Mouse (Mus musculus): ENCODE results near the gene AW011738.

Gene AW011738

GRCm38 (mm10) chr4:156197829-156198205, 5.3 kb upstream of the AW011738 start:
- DNase-seq (ENCODE audit: low read depth, low spot score) = peak; percentile 92

GRCm38 (mm10) chr4:156200623-156201475, 2.3 kb upstream of the AW011738 start, which contains the start of gene Isg15:
Gene Isg15 (minus strand): TSS chr4:156200818.
- DNase-seq (ENCODE audit: low read depth, low spot score) = no peak

GRCm38 (mm10) chr4:156202462-156202893, 626 bp upstream of the AW011738 start:
- no peak for DNase-seq (ENCODE audit: low read depth, low spot score)

- peak; percentile 55 for DNase-seq (ENCODE audit: low read depth, low spot score)
Observed at GRCm38 (mm10) chr4:156203413-156204131, 468 bp downstream of the AW011738 start.

- no peak for DNase-seq (ENCODE audit: low read depth, low spot score)
Observed at GRCm38 (mm10) chr4:156208872-156209271, 5.8 kb downstream of the AW011738 start.

GRCm38 (mm10) chr4:156209963-156210635, 7.0 kb downstream of the AW011738 start:
- no peak for DNase-seq (ENCODE audit: low read depth, low spot score)

- DNase-seq (ENCODE audit: low read depth, low spot score) = no peak
Observed at GRCm38 (mm10) chr4:156213134-156213533, 10.0 kb downstream of the AW011738 start.

GRCm38 (mm10) chr4:156215649-156216048, 12.5 kb downstream of the AW011738 start, which contains the start of gene Perm1:
Gene Perm1 (plus strand): TSS chr4:156215868.
- DNase-seq (ENCODE audit: low read depth, low spot score) = no peak

- DNase-seq (ENCODE audit: low read depth, low spot score) = no peak
Observed at GRCm38 (mm10) chr4:156216196-156216595, 13.1 kb downstream of the AW011738 start.

GRCm38 (mm10) chr4:156217022-156217669, 14.0 kb downstream of the AW011738 start:
- no peak for DNase-seq (ENCODE audit: low read depth, low spot score)

- no peak for DNase-seq (ENCODE audit: low read depth, low spot score)
Observed at GRCm38 (mm10) chr4:156217838-156218237, 14.7 kb downstream of the AW011738 start.

- DNase-seq (ENCODE audit: low read depth, low spot score) = no peak
Observed at GRCm38 (mm10) chr4:156219936-156220335, 16.8 kb downstream of the AW011738 start.

- no peak for DNase-seq (ENCODE audit: low read depth, low spot score)
Observed at GRCm38 (mm10) chr4:156224276-156224675, 21.2 kb downstream of the AW011738 start.

GRCm38 (mm10) chr4:156227752-156228392, 24.8 kb downstream of the AW011738 start:
- DNase-seq (ENCODE audit: low read depth, low spot score) = peak; percentile 40

- DNase-seq (ENCODE audit: low read depth, low spot score) = peak; percentile 89
Observed at GRCm38 (mm10) chr4:156228393-156229024, 25.4 kb downstream of the AW011738 start.

GRCm38 (mm10) chr4:156234021-156234501, 31.0 kb downstream of the AW011738 start:
- DNase-seq (ENCODE audit: low read depth, low spot score) = peak; percentile 69

GRCm38 (mm10) chr4:156234701-156235213, 31.7 kb downstream of the AW011738 start, which contains the start of gene Plekhn1:
Gene Plekhn1 (minus strand): TSS chr4:156234857.
- peak; percentile 73 for DNase-seq (ENCODE audit: low read depth, low spot score)

- peak; percentile 77 for DNase-seq (ENCODE audit: low read depth, low spot score)
Observed at GRCm38 (mm10) chr4:156235360-156235770, 32.3 kb downstream of the AW011738 start.

- DNase-seq (ENCODE audit: low read depth, low spot score) = peak; percentile 90
Observed at GRCm38 (mm10) chr4:156235808-156236533, 32.9 kb downstream of the AW011738 start, which contains the start of gene Noc2l. Gene Noc2l (plus strand): TSS chr4:156236010.

Measured in R1 (cell line).